Mouse (Mus musculus): ENCODE measurements around the gene Gatc. TPM values are rescaled to one million over a fixed set of nuclear protein-coding genes. Genes with fewer than 3 reads are reported as not detected.
"Not testable (repeated sequence)": the region's sequence is repeated elsewhere in the genome, so short reads cannot be mapped to it uniquely, and the experiment has no call there.

Gatc gene
- polyA plus RNA-seq (2015; fragmentation: Nextera tagmentation; extraction: Ambion mirVana): 22.4 and 24.6 TPM in 2 replicates

- peaks cover 16% of the 10 kb centered on the region for H3K4me1 ChIP-seq (ENCODE audit: control insufficient read depth, insufficient read depth, low read length)
- ATAC-seq (replicated peaks; ENCODE audit: extremely low read depth, insufficient read depth, low FRiP score): peak; percentile 91
- no peaks in the 10 kb centered on the region for H3K9me3 ChIP-seq (replicated peaks; ENCODE audit: control insufficient read depth, low read length)
- peak within 1 kb of the TSS; percentile 86 for H3K4me2 ChIP-seq (ENCODE audit: low read depth, low read length)
- peak within 1 kb of the TSS; percentile 95 for H3K4me3 ChIP-seq (ENCODE audit: low read length)
- peak within 1 kb of the TSS; percentile 96 for H3K9ac ChIP-seq (ENCODE audit: low read length)
- no peaks in the 10 kb centered on the region for H3K27me3 ChIP-seq (ENCODE audit: control insufficient read depth, insufficient read depth, low read length)
- H3K27ac ChIP-seq (ENCODE audit: low read length): peak within 1 kb of the TSS; percentile 77
- peaks cover 30% of the 10 kb centered on the region for H3K36me3 ChIP-seq (ENCODE audit: control insufficient read depth, insufficient read depth)
- WGBS: under 1% methylated on average over 62 of the region's 62 CpGs
These were observed at the start of gene Gatc, which contains the start of gene Triap1 for GRCm38 (mm10) chr5:115340577-115341313. Gatc (minus strand) TSS chr5:115341178. Triap1 (plus strand) TSS chr5:115341225.

DNA sequence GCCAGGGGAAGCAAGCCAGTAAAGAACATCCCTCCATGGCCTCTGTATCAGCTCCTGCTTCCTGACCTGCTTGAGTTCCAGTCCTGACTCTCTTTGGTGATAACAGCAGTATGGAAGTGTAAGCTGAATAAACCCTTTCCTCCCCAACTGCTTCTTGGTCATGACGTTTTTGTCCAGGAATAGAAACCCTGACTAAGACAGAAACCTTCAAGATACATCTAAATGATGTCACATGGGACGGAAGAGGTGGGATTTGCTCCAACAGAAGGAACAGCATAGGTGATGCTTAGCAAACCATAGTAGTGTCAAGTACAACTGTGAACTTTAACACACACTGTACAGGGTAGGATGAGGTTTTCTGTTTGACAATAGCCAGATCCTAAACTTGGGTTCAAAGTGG lies 37.9 kb upstream of the Gatc start:
- not testable (repeated sequence) for H3K9me3 ChIP-seq (replicated peaks; ENCODE audit: control insufficient read depth, low read length); H3K36me3 ChIP-seq (ENCODE audit: control insufficient read depth, insufficient read depth); H3K27me3 ChIP-seq (ENCODE audit: control insufficient read depth, insufficient read depth, low read length); H3K4me3 ChIP-seq (ENCODE audit: low read length); H3K27ac ChIP-seq (ENCODE audit: low read length); ATAC-seq (replicated peaks; ENCODE audit: extremely low read depth, insufficient read depth, low FRiP score); H3K4me1 ChIP-seq (ENCODE audit: control insufficient read depth, insufficient read depth, low read length); H3K4me2 ChIP-seq (ENCODE audit: low read depth, low read length); H3K9ac ChIP-seq (ENCODE audit: low read length)
- 53% methylated on average over 2 of the region's 2 CpGs for WGBS

DNA sequence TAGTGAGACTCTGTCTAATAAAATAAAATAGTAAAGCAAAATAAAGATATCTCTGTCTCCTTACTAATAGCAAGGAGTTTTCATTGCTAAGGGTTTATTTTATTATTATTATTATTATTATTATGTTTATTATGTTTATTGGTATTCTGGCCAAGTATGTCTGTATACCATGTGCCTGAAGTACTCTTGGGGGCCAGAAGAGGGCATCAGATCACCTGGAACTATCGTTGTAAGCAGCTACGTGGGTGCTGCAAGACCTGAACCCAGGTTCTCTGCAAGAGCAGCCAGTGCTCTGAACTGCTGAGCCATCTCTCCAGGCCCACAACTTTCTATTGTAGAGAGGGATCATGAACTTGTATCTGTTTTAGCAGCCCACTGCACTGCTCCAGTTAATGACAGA lies 34.5 kb upstream of the Gatc start:
- Histone ChIP-seq H3K4me1 (ENCODE audit: control insufficient read depth, insufficient read depth, low read length) (no peaks in the 10 kb centered on the region; the same call in 1 of the 2 replicates), H3K9ac (ENCODE audit: low read length) (no peak overlapping the region), H3K4me2 (ENCODE audit: low read depth, low read length) (no peak overlapping the region), H3K36me3 (ENCODE audit: control insufficient read depth, insufficient read depth) (no peaks in the 10 kb centered on the region), H3K9me3 (replicated peaks; ENCODE audit: control insufficient read depth, low read length) (no peaks in the 10 kb centered on the region; the same call in 1 of the 2 replicates), H3K27me3 (ENCODE audit: control insufficient read depth, insufficient read depth, low read length) (no peaks in the 10 kb centered on the region; the same call in none of the 2 replicates), H3K4me3 (ENCODE audit: low read length) (no peak overlapping the region), H3K27ac (ENCODE audit: low read length) (no peak overlapping the region)
- WGBS: 61% methylated on average over 2 of the region's 2 CpGs
- no peak for ATAC-seq (replicated peaks; ENCODE audit: extremely low read depth, insufficient read depth, low FRiP score)

DNA sequence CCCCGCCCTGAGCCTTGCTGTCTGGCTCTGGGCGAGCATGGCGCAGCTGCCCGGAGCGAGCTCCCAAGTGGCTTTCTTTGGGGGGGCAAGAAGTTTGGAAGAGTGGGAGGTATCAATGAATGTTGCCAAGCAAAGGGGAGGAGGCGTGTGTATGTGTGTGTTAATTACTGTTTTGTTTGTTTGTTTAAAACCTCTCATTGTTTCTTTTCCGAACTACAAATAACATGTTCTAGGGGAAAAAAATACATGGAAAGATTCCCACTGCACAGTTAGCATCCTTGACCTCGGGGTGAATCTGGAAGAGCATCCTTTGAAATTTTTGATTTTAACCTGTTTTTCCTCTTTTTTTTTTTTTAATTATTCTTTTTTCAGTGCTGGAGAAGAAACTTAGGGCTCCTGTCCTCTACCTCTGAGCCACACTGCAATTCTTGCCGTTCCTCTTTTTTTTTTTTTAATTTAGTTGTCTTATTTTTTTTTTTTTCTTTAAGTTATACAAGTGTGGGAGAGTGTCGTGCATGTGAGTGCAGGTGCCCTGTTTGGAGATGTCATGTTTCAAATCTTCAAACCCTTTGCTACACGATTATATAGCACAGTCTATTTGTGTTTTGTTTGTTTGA lies 33.3 kb upstream of the Gatc start:
- H3K36me3 ChIP-seq (ENCODE audit: control insufficient read depth, insufficient read depth): no peaks in the 10 kb centered on the region
- H3K4me1 ChIP-seq (ENCODE audit: control insufficient read depth, insufficient read depth, low read length): no peaks in the 10 kb centered on the region; the same call in 1 of the 2 replicates
- peak overlapping the region; percentile 37 for H3K4me3 ChIP-seq (ENCODE audit: low read length)
- H3K4me2 ChIP-seq (ENCODE audit: low read depth, low read length): peak overlapping the region; percentile 66
- no peaks in the 10 kb centered on the region; the same call in none of the 2 replicates for H3K27me3 ChIP-seq (ENCODE audit: control insufficient read depth, insufficient read depth, low read length)
- no peaks in the 10 kb centered on the region; the same call in 1 of the 2 replicates for H3K9me3 ChIP-seq (replicated peaks; ENCODE audit: control insufficient read depth, low read length)
- WGBS: 27% methylated on average over 11 of the region's 11 CpGs
- ATAC-seq (replicated peaks; ENCODE audit: extremely low read depth, insufficient read depth, low FRiP score): no peak
- no peak overlapping the region for H3K27ac ChIP-seq (ENCODE audit: low read length)
- H3K9ac ChIP-seq (ENCODE audit: low read length): peak overlapping the region; percentile 69

DNA sequence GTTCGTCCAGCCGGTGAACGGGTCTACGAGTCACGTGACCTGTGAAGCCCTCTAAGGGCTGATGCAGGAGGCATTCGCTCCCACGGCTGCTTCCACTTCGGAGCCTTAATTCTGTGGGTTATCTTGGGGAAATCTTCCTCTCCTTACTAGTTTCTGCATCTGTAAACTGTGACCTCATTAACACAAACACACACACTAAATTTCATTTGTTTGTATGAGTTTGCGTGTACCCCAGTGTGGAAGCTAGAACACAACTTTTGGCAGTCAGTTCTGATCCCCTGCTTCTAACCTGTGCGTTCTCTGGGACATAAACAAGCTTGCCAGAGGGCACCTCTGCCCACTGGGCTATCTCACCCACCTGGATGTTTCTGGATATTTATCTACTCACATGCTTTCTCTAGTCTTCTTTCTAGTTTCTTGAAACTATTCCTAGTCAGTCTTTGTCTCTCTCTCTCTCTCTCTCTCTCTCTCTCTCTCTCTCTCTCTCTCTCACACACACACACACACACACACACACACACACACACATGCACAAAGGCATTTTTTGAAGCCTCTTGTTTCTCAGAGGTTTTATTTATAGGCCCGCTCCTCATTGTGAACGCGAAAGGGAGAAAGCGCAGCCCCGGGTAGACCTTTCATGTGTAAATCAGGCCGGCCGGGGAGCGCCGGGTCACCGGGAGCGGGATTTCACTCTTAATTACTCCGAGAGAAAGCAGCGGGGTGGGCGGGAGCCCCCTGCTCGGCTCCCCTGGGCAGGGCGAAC lies 32.6 kb upstream of the Gatc start:
- whole genome bisulfite sequencing: 24% methylated on average over 26 of the region's 26 CpGs
- no peak for ATAC-seq (replicated peaks; ENCODE audit: extremely low read depth, insufficient read depth, low FRiP score)
- no peaks in the 10 kb centered on the region; the same call in 1 of the 2 replicates for H3K9me3 ChIP-seq (replicated peaks; ENCODE audit: control insufficient read depth, low read length)
- H3K27me3 ChIP-seq (ENCODE audit: control insufficient read depth, insufficient read depth, low read length): no peaks in the 10 kb centered on the region; the same call in none of the 2 replicates
- no peaks in the 10 kb centered on the region; the same call in 1 of the 2 replicates for H3K4me1 ChIP-seq (ENCODE audit: control insufficient read depth, insufficient read depth, low read length)
- no peak overlapping the region for H3K27ac ChIP-seq (ENCODE audit: low read length)
- H3K4me3 ChIP-seq (ENCODE audit: low read length): peak overlapping the region; percentile 37
- peak overlapping the region; percentile 66 for H3K4me2 ChIP-seq (ENCODE audit: low read depth, low read length)
- H3K9ac ChIP-seq (ENCODE audit: low read length): peak overlapping the region; percentile 69
- no peaks in the 10 kb centered on the region for H3K36me3 ChIP-seq (ENCODE audit: control insufficient read depth, insufficient read depth)

DNA sequence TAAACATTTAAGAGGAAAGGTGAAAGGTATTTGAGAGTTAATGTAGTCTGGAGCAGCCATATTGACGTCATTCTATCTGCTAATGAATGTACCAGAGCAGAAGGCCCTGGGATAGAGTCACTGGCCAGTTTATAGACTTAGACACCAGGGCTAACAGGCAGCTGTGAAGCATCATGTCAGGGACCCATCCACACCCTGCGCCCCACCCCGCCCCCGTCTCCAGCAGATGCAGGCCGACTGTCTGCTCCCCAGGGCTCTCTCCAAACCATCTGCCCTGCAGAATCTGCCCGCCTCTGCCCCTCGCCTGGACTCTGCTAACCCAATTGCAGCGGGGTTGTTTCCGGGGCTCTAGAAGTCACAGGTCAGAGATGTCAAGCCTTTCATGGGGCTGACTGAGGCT lies 30.8 kb upstream of the Gatc start:
- no peaks in the 10 kb centered on the region; the same call in none of the 2 replicates for H3K27me3 ChIP-seq (ENCODE audit: control insufficient read depth, insufficient read depth, low read length)

DNA sequence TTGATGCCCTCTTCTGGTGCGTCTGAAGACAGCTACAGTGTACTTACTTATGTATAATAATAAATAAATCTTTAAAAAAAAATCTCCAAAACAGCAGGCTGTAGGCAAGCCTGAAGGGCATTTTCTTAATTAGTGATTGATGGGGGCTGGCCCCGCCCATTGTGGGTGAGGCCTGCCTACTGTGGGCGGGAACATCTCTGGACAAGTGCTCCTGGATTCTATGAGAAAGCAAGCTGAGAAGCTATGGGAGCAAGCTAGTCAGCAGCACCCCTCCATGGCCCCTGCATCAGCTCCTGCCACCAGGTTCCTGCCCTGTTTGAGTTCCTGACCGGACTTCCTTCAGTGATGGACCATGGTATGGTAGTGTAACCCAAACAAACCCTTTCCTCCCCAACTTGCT lies 23.8 kb upstream of the Gatc start:
- Histone ChIP-seq H3K27ac (ENCODE audit: low read length) (no peak overlapping the region), H3K4me3 (ENCODE audit: low read length) (no peak overlapping the region), H3K4me1 (ENCODE audit: control insufficient read depth, insufficient read depth, low read length) (no peaks in the 10 kb centered on the region), H3K4me2 (ENCODE audit: low read depth, low read length) (no peak overlapping the region), H3K36me3 (ENCODE audit: control insufficient read depth, insufficient read depth) (no peaks in the 10 kb centered on the region), H3K27me3 (ENCODE audit: control insufficient read depth, insufficient read depth, low read length) (no peaks in the 10 kb centered on the region), H3K9me3 (replicated peaks; ENCODE audit: control insufficient read depth, low read length) (no peaks in the 10 kb centered on the region), H3K9ac (ENCODE audit: low read length) (no peak overlapping the region)
- 74% methylated on average over 4 of the region's 4 CpGs for WGBS
- no peak for ATAC-seq (replicated peaks; ENCODE audit: extremely low read depth, insufficient read depth, low FRiP score)

More for the DNA sequence above, 30.8 kb upstream of the Gatc start:
- H3K4me1 ChIP-seq (ENCODE audit: control insufficient read depth, insufficient read depth, low read length): no peaks in the 10 kb centered on the region; the same call in 1 of the 2 replicates
- H3K4me2 ChIP-seq (ENCODE audit: low read depth, low read length): no peak overlapping the region
- no peak overlapping the region for H3K4me3 ChIP-seq (ENCODE audit: low read length)
- ATAC-seq (replicated peaks; ENCODE audit: extremely low read depth, insufficient read depth, low FRiP score): no peak
- no peaks in the 10 kb centered on the region; the same call in 1 of the 2 replicates for H3K9me3 ChIP-seq (replicated peaks; ENCODE audit: control insufficient read depth, low read length)
- 42% methylated on average over 9 of the region's 9 CpGs for WGBS
- H3K27ac ChIP-seq (ENCODE audit: low read length): no peak overlapping the region
- no peaks in the 10 kb centered on the region for H3K36me3 ChIP-seq (ENCODE audit: control insufficient read depth, insufficient read depth)
- H3K9ac ChIP-seq (ENCODE audit: low read length): no peak overlapping the region

DNA sequence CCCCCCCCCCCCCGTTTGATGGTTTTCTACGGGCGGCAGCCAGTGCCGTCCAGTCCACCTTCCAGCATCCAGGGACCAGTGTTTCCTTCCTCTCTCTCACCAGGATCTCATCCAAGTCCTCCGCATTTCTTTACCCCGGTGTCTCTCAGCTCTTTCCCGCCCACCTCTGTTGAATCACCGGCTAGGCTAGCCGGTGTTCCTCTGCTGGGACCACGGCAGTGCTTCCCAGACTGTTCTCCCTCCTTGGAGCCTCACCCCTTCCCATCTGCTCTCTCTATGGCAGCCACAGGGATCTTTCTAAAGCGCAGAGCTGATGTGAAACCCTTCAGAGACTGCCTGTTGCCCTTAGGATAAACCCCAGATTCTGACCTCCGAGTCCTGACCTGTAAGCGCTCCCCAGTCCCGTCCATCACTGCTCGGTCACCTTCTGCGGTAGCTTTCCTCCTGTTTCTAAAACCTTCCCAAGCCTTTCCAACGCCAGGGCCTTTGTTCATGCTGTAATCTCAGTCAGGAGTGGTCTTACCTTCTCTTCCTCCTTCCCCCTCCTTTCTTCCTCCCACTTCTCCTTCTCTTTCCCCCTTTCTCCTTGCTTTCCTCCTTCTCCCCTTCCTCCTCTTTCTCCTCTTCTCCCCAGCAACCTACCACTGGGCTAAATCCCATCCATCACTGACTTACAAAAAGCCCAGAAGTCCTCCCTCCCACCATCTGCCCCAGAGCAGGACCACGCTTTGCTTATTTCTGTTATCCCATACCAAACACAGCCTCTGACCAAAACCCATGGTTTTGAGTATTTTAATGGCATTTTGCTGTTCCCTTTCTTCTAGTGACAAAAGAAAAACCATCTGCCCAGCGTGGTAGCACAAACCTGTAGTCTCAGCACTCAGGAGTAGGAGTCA lies 22.1 kb upstream of the Gatc start:
- WGBS: 20% methylated on average over 16 of the region's 19 CpGs

More for the DNA sequence above, 22.1 kb upstream of the Gatc start:
- Histone ChIP-seq H3K27ac (ENCODE audit: low read length) (no peak overlapping the region), H3K9ac (ENCODE audit: low read length) (no peak overlapping the region), H3K9me3 (replicated peaks; ENCODE audit: control insufficient read depth, low read length) (no peaks in the 10 kb centered on the region), H3K4me2 (ENCODE audit: low read depth, low read length) (no peak overlapping the region), H3K27me3 (ENCODE audit: control insufficient read depth, insufficient read depth, low read length) (no peaks in the 10 kb centered on the region), H3K4me1 (ENCODE audit: control insufficient read depth, insufficient read depth, low read length) (no peaks in the 10 kb centered on the region), H3K36me3 (ENCODE audit: control insufficient read depth, insufficient read depth) (no peaks in the 10 kb centered on the region), H3K4me3 (ENCODE audit: low read length) (no peak overlapping the region)
- ATAC-seq (replicated peaks; ENCODE audit: extremely low read depth, insufficient read depth, low FRiP score): no peak
